Mouse (Mus musculus) cerebellum, adult 9-10 months (tissue): ENCODE measurements around the gene Madcam1.
A peak's percentile ranks its signal among the peaks of the same experiment; 100 is the strongest.

Source experiments
- DNase-seq: peaks from one replicate; pipeline ENCODE4 v3.0.0; 2022

Madcam1 gene

GRCm38 (mm10) chr10:79668771-79669575 is 4.6 kb downstream of the Madcam1 start, which contains the start of gene Tpgs1:
TSS of gene Tpgs1 (plus strand) at chr10:79669369.
- peak; percentile 96 for DNase-seq

- peak; percentile 78 for DNase-seq
These were observed 5.3 kb downstream of the Madcam1 start for GRCm38 (mm10) chr10:79669576-79670057.

- peak; percentile 71 for DNase-seq
These were observed 5.9 kb downstream of the Madcam1 start for GRCm38 (mm10) chr10:79670071-79670888.

GRCm38 (mm10) chr10:79671396-79672087 is 7.2 kb downstream of the Madcam1 start:
- peak; percentile 36 for DNase-seq

GRCm38 (mm10) chr10:79672088-79672455 is 7.7 kb downstream of the Madcam1 start:
- peak; percentile 42 for DNase-seq

GRCm38 (mm10) chr10:79673054-79673453 is 8.7 kb downstream of the Madcam1 start:
- peak; percentile 43 for DNase-seq

- peak; percentile 35 for DNase-seq
These were observed 11.1 kb downstream of the Madcam1 start for GRCm38 (mm10) chr10:79675346-79676035.

- DNase-seq = peak; percentile 74
These were observed 16.5 kb downstream of the Madcam1 start for GRCm38 (mm10) chr10:79680606-79681495.

- peak; percentile 99 for DNase-seq
These were observed 17.4 kb downstream of the Madcam1 start, which contains the start of gene Cdc34 for GRCm38 (mm10) chr10:79681591-79682245. TSS of gene Cdc34 (plus strand) at chr10:79682195.

GRCm38 (mm10) chr10:79682551-79682915 is 18.2 kb downstream of the Madcam1 start:
- peak; percentile 78 for DNase-seq

- DNase-seq = peak; percentile 81
These were observed 18.7 kb downstream of the Madcam1 start for GRCm38 (mm10) chr10:79682916-79683582.

GRCm38 (mm10) chr10:79683726-79684640 is 19.6 kb downstream of the Madcam1 start:
- no peak for DNase-seq

GRCm38 (mm10) chr10:79684770-79685600 is 20.6 kb downstream of the Madcam1 start:
- no peak for DNase-seq

- DNase-seq = no peak
These were observed 21.9 kb downstream of the Madcam1 start for GRCm38 (mm10) chr10:79686219-79686618.

GRCm38 (mm10) chr10:79686691-79687090 is 22.3 kb downstream of the Madcam1 start:
- no peak for DNase-seq

GRCm38 (mm10) chr10:79687513-79687912 is 23.2 kb downstream of the Madcam1 start:
- DNase-seq = no peak

- no peak for DNase-seq
These were observed 24.4 kb downstream of the Madcam1 start, which contains the start of gene Gzmm for GRCm38 (mm10) chr10:79688720-79689119. TSS of gene Gzmm (plus strand) at chr10:79689020.

- DNase-seq = no peak
These were observed 24.8 kb downstream of the Madcam1 start for GRCm38 (mm10) chr10:79689178-79689577.
